Mouse (Mus musculus) urinary bladder, postnatal 4 days (tissue): Measurements from ENCODE around the gene Jam2.
A peak's percentile ranks its signal among the peaks of the same experiment; 100 is the strongest.

ENCODE experiments used
- DNase-seq, 2 experiments: peaks; one replicate each; pipeline ENCODE4 v3.0.0; 2021 to 2022; ENCODE audit warnings: low spot score in 2 of 2

Gene Jam2

DNA sequence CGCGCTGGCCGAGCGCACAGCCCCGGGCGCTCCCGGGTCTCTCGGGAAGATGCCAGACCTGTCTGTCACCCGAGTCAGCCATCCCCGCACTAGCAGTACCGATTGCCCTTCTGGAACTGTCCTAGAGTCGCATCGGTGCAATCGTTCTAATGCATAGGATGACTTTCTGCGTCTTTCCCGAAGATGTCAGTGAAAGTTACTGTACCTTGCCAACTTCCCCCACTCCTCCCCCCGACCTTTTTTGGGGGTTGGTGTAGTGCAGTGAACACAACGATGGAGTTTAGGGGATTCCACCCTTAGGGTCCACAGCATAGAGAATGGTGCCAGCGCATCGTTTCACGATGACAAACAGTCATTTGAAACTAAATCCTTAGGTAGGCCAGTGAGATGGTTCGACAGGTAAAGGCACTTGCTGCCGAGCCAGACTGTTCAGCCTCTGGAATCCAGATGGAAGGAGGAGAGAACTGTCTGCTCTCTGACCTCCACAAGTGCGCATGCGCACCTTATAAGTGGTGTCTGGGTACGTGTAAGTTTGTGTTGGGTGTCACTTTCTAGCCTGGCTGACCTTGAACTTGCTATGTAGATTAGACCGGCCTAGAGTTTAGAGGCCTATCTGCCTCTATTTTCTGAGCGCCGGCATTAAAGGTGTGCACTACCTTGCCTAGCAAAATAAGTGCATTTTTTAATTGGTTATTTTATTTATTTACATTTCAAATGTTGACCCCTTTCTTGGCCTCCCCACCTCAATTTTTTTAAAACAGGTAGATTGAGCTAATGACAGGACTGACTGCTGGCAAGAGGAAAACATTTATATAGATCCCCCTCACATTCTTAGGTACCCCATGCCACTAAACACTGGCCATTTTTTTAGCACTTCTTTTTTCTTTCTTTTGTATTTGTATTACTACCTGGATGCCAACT lies 62.2 kb downstream of the Jam2 start:
- peak in 1 of 2 experiments; percentile 27 for DNase-seq

DNA sequence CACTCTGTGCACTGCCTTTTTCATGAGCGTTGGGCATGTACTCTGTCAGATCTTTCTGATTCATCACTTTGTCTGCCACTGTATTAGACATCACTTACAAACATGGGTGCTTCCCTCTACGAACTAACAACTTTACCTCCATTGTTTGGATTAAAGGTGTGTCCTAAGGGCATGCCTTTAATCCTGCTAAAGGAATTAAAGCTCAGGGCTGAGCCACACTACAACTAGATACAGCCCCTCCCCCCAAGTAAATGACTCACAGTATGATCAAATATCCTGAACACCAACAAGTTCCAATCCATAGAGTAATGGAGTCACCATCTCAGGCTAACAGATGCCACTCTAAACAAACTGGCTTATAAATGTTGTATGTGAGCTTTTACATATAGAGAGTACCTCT lies 64.7 kb downstream of the Jam2 start:
- DNase-seq, result no peak

DNA sequence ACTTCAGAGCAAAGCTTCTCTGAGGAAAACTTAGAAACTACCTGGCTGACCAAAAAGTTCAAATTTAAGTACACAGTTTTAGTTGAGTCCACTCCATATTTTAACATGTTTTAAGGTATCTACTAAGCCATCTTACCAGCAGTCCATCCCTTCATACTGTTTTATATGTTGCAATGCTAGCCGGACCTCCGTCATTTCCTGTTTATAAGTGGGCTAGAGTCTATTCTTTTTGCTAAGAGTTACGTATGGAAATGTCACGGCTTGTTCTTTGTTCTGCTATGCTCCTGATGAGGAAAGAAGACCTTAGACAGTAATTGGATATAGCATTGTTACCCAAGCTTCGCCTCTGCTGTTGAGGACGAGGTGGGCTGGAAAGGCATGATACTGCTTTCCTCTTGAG lies 79.6 kb downstream of the Jam2 start:
- no peak for DNase-seq

DNA sequence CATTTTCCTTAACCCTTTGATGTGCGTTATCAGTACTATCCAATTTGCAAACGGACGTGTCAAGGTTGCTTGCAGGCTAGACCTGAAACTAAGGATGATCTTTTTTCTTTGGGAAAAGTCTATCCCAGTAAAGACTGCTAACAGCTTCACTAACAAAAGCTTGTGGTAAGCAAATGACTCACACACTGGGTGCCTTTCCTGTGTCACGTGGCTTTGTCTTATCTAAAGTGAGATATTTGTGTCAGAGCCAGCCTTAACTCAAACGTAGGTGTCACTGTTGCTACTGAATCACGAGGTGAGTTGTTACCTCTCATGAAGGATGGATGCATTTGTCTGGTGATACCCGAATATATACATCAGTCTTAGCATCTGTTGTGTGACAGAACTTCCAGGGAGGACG lies 90.7 kb downstream of the Jam2 start:
- DNase-seq, result no peak

DNA sequence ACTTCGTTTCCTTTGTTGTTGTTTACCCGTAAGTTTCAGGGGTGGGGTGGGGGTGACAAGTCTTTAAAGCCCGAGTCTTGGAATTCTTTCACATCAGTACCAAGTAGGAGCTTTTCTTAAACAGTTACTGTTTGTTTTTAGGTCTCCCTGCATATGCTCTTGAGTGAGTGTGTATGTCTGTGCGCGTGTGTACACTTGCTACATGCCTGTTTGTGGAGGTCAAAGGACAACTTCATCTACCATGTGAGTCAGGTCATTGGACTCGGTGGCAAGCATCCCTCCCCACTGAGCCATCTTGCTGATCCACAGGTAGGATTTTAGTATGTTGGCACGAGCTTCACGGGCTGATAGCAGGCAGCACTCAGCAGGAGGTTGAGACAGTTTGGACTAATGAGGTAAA lies 99.9 kb downstream of the Jam2 start:
- no peak for DNase-seq

DNA sequence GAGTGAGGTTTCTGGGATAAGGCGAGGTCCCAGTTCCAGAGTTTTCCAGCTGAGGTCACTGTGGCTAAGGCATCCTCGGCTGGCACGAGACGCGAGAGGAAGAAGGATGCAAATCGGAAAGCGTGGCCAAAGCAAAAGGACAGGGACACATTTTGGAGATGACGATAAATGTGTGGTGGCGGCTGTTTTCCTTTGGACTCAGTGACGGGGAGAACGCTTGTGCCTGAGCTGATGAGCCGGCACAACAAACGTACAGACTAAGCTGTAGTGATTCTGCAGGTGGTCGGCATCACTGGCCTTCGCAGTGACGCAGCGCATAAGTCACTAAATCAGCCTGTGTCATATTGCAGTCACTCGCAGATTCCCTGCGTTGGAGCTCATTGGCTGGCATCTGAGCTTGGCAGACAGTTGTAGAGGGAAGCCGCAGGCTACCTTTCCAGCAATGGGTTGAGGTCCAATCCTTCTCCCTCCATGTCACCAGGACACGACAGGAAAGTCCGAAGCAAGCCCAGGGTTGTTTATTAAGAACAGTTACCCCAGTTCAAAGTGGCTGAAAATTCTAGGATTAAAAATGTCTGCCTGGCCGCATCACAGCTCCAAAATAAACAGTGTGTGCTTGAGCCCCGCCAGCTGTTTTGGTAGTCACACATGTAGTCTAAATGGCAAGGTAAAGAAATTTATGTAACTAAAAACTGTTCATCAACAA lies 101.2 kb downstream of the Jam2 start:
- peak in 1 of 2 experiments; percentile 17 for DNase-seq
